Mouse (Mus musculus): Measurements from ENCODE around the gene Plac9b.
"Not testable (repeated sequence)": the region's sequence is repeated elsewhere in the genome, so short reads cannot be mapped to it uniquely, and the experiment has no call there.

Gene Plac9b

GRCm38 (mm10) chr14:26182380-26182779 lies at the start of gene Plac9b:
Gene Plac9b (minus strand): TSS chr14:26182480.
- not testable (repeated sequence) for DNase-seq

GRCm38 (mm10) chr14:26216233-26217000 lies 34.1 kb upstream of the Plac9b start:
- not testable (repeated sequence) for DNase-seq

DNA sequence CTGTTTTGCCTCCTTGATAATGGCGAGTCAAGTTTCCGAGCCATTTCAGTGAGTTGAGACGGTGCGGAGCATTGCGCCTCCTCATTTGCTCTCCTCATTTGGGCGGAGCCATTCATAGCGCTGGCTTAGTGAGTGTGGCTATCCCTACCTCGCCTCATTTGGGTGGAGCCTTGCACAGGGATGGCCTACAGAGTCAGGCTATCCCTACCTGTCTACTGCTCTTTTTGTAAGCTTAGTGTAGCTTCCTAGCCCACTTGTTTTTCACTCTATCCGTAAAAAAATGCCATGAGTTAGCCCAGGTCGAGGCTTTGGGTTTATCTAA lies 24.6 kb upstream of the Plac9b start, which contains the start of gene Tmem254b:
Gene Tmem254b, minus strand, starts transcription at position 116 of the 322 bp plus-strand sequence.
- DNase-seq, result not testable (repeated sequence)

- DNase-seq, result not testable (repeated sequence)
Observed at GRCm38 (mm10) chr14:26206197-26206925, 24.1 kb upstream of the Plac9b start.

- not testable (repeated sequence) for DNase-seq
Observed at GRCm38 (mm10) chr14:26197851-26198250, 15.6 kb upstream of the Plac9b start.

GRCm38 (mm10) chr14:26188361-26188760 lies 6.1 kb upstream of the Plac9b start:
- not testable (repeated sequence) for DNase-seq

DNA sequence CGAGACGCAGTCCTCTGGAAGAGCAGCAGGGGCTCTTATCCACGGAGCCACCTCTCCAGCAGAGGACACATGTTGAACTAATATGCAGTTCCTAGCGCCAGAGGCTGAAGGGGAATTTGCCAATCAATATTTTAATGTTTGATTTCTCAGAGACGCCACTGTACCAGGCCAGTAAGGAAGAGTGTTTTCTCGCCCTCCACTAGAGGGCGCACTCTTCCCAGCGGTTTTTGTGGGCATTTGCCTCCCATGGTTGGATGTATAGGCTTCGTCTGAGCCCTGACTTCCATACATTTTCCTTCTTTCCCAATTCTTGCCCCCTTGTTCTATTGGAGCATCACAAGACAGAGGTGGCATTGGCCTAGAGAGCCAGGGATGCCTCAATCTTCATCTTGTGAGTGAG lies 4.4 kb upstream of the Plac9b start:
- DNase-seq, result not testable (repeated sequence)

- not testable (repeated sequence) for DNase-seq
Observed at GRCm38 (mm10) chr14:26181660-26182059, 620 bp downstream of the Plac9b start.

DNA sequence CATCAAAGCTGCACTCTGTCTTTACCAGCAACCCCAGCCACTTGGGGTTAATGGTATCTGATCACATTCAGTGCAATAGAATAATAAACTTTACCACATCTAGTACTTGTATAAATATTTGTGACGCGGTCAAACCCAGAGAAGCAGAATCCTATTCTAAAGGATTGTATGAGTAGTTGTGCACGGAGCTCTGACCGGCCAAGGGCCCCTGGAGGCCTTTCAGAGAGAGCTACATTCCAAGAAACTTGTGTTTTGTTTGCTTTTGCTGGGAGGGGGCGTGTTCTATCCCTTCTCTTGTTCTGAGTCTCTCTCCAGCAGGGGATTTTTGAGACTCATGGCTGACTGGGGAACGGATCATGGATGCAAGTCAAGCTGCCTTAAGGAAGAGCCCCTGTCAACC lies 7.3 kb downstream of the Plac9b start:
- not testable (repeated sequence) for DNase-seq

DNA sequence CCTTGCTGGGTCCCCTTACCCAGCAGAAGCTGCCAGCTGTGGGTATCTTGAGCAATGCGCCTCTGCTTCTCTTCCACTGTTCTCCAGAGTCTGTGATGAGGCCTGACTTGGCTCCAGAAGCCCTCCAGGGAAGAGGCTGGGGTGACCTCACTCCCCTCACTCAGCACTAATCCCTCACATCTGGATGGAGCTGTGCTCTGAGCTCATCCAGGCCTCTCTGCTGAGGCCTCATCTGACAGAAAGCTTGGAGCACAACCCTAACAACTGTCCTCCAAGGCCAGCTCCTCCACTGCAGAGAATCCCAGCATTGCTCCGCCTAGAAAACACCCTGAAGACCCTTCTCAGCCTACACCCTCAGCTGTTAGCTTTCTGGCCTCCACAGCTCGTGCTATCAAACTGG lies 8.3 kb downstream of the Plac9b start:
- DNase-seq, result not testable (repeated sequence)

DNA sequence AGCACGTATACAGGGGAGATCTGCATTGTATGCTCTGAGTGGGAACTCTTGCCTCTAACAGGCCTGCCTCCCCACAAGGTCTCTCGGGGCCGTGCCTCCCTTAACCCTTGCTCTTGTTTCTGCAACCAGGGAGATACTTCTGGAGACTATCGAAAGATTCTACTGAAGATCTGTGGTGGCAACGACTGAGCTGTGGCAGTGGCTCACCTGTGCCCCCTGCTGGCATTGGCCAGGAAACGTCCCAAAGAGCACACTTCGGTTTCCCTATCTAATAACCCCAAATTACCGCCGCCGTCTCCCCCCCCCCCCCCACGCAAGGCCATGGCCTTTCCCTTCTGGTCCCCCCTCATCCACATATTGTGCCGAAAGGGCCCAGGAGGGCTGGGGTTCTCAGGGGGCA lies 17.0 kb downstream of the Plac9b start:
- not testable (repeated sequence) for DNase-seq

DNA sequence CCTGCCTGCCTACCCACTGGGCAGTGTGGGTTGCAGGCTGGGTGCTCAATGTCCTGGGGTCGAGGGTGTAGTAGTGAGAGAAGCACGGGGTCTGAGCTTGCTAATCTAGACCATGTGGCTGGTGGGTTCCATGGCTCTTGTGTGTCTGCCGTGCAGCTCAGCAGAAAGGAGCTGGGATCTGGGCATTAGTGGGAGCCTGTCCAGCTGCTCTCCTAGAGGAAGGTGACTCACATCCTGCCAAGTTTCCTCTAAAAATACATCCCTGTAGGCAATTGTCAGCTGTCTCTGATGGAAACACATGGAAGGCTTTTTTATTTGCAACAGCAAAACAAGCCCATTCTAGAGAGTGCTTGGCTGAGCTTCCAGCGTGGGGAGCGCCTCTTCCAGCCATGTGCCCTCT lies 19.9 kb downstream of the Plac9b start:
- not testable (repeated sequence) for DNase-seq

DNA sequence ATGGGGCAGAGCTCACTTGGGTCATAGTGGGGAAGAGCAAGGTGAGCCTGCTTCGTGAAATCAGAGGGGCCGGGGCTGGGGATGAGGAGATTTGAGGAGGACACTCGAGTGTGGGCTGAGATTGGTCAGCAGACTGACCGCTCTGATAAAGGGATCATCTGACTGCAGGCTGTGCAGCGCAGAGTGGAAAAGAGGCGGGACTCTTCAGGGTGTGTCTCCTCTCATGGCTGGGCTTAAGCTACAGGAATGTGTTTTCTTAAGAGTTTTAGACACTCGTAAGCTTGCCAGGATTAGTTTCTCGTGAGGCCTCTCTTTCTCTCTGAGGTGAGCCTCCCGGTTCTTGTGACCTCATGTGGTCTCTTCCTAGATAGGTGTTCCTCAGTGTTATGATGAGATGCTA lies 21.1 kb downstream of the Plac9b start:
- not testable (repeated sequence) for DNase-seq

DNA sequence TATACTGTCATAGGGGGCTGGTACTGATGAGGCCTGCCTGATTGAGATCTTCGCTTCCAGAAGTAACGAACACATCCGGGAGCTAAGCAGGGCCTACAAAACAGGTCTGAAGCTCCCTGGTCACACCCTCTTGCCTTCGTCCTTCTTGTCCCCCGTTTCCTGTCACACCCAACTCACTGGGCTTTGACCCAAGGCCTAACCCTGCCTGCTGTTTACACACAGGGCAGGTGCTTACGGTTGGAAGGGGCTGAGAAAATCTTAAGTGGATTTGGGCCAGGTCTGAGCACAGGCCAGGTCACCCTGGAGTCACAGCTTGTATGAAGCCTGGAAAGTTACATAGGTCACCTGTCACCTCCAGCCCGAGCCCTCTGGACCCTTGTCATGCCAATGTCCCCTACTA lies 26.2 kb downstream of the Plac9b start:
- DNase-seq, result not testable (repeated sequence)

GRCm38 (mm10) chr14:26147095-26147494 lies 35.2 kb downstream of the Plac9b start:
- not testable (repeated sequence) for DNase-seq

DNA sequence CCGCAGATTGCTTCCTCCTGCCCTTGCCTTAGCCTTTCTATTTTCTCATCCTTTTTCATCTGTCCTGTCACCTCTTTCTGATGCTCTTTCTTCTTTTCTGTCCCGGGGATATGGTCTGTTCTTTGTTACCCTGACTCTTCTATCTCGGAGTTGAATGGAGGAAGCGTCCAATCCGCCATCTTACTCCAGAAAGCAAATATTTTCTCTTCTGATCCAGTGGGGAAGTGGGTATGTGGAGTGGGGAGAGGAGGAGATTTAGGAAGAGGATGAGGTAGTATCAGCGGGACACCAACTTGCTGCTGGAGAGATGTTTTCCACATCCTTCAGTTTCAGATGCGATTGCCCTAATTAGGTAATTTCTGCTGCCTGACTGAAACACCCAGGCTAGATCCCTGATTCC lies 63.2 kb downstream of the Plac9b start:
- not testable (repeated sequence) for DNase-seq

GRCm38 (mm10) chr14:26118550-26119000 lies 63.7 kb downstream of the Plac9b start:
- DNase-seq, result not testable (repeated sequence)

DNA sequence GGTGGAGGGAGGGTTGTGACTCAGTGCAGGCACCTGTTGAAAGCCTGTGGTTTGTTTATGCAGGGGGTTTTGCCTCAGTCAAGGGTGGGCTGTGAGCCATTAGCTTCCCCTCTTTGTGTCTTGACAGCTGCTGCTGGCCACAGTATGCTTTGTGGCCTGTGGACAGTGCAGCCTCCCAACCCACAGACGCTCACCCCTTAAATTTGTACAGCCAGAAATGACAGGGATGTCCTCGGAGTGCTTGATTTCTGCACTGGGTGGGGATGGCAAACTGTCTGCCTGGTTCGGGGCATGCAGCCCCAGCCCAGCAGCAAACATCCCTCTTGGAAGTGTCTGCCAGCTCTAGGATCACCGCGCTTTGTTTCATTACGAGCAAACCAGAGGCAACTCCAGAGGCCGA lies 64.1 kb downstream of the Plac9b start, which contains the start of gene Duxbl2:
Gene Duxbl2, plus strand, starts transcription at position 200 of the 400 bp plus-strand sequence.
- DNase-seq, result not testable (repeated sequence)

All from right cerebral cortex, postnatal 14 days (tissue).